Mouse (Mus musculus) ES-E14 (cell line): Measurements from ENCODE around the gene Asns. TPM values are rescaled to one million over a fixed set of nuclear protein-coding genes. Genes with fewer than 3 reads are reported as not detected.

Source experiments
- DNase-seq: peaks from one replicate; pipeline ENCODE4 v3.0.0-alpha.2; 2013; ENCODE audit warnings: low read depth, low spot score
- H3K27ac ChIP-seq: 2 replicates; pipeline ENCODE4 v1.5.1; 2012; ENCODE audit warnings: low read depth, mild to moderate bottlenecking, low read length, moderate library complexity, mixed read lengths; ENCODE audit not compliant: poor library complexity, insufficient read depth, severe bottlenecking
- H3K36me3 ChIP-seq: 2 replicates; pipeline ENCODE4 v1.6.1; 2012; ENCODE audit warnings: mild to moderate bottlenecking, low read length, moderate library complexity, mixed read lengths; ENCODE audit not compliant: control insufficient read depth, poor library complexity, insufficient read depth, severe bottlenecking
- H3K4me1 ChIP-seq, 2 experiments: fragments of 150-350 bp in 1 of 2; sonication (generic) in 1 of 2; 2 replicates each; pipeline ENCODE4 v1.6.1; 2012; ENCODE audit warnings: low read length in 2 of 2, mild to moderate bottlenecking in 1 of 2, mixed read lengths in 1 of 2; ENCODE audit not compliant: control insufficient read depth in 2 of 2, insufficient read depth in 2 of 2, poor library complexity in 1 of 2
- H3K4me3 ChIP-seq, 2 experiments: fragments of 150-350 bp in 1 of 2; sonication (generic) in 1 of 2; 2 replicates each; pipeline ENCODE4 v1.5.1; 2012; ENCODE audit warnings: low read length in 2 of 2, low read depth in 1 of 2, mild to moderate bottlenecking in 1 of 2, mixed read lengths in 1 of 2; ENCODE audit not compliant: insufficient read depth in 1 of 2, poor library complexity in 1 of 2, severe bottlenecking in 1 of 2
- H3K9ac ChIP-seq: 2 replicates; pipeline ENCODE4 v1.6.1; 2012; ENCODE audit warnings: low read depth, mild to moderate bottlenecking, low read length, mixed read lengths; ENCODE audit not compliant: poor library complexity, insufficient read depth, severe bottlenecking
- H3K9me3 ChIP-seq: fragments of 150-350 bp; sonication (generic); 2 replicates; pipeline ENCODE4 v1.6.1; 2012; ENCODE audit warnings: low read depth, mild to moderate bottlenecking, low read length; ENCODE audit not compliant: control insufficient read depth, insufficient read depth
- CHD2 ChIP-seq: IDR thresholded peaks from 2 replicates; pipeline ENCODE4 v1.6.1; 2014; ENCODE audit warnings: mild to moderate bottlenecking, low read depth, low read length, inconsistent platforms
- HCFC1 ChIP-seq: IDR thresholded peaks from 2 replicates; pipeline ENCODE4 v1.6.1; 2012; ENCODE audit warnings: low read length, inconsistent platforms, borderline replicate concordance; ENCODE audit not compliant: insufficient read depth
- MAFK ChIP-seq: IDR thresholded peaks from 2 replicates; pipeline ENCODE4 v1.6.1; 2014; ENCODE audit warnings: mild to moderate bottlenecking, low read depth, low read length, inconsistent platforms; ENCODE audit not compliant: insufficient read depth
- ZC3H11A ChIP-seq: IDR thresholded peaks from 2 replicates; pipeline ENCODE4 v1.6.1; 2012; ENCODE audit warnings: low read depth, mild to moderate bottlenecking, inconsistent platforms, low read length, borderline replicate concordance
- ZNF384 ChIP-seq: IDR thresholded peaks from 2 replicates; pipeline ENCODE4 v1.6.1; 2012; ENCODE audit warnings: low read depth, low read length, inconsistent platforms
- in situ Hi-C, 2 experiments: fragments of 600-800 bp; cut with MboI; formaldehyde crosslinking; loops; one replicate each; pipeline ENCODE4 v1.15.1; 2025; ENCODE audit warnings: low sequenced_read_pairs in 2 of 2, inconsistent platforms in 1 of 2; ENCODE audit not compliant: unreplicated experiment in 2 of 2
- total RNA-seq: library from RNA; depleted of rRNA; stranded (reverse); fragments of 300-350 nt; gene quantifications from 2 replicates; pipeline ENCODE4 v1.2.3, GENCODE M21; 2012

Gene Asns
- total RNA-seq, 1 experiment: 241 TPM

GRCm38 (mm10) chr6:7711837-7712330 is 18.8 kb upstream of the Asns start:
- no peak overlapping the region for H3K4me3 ChIP-seq
- no peak for TF ChIP-seq CHD2
- no peaks in the 10 kb centered on the region for H3K36me3 ChIP-seq
- in situ Hi-C loops: no loop called here
- no peak overlapping the region for H3K27ac ChIP-seq
- H3K4me1 ChIP-seq: peaks cover 2 to 7% of the 10 kb centered on the region in 2 experiments; a peak in 3 of 4 replicates
- no peaks in the 10 kb centered on the region for H3K9me3 ChIP-seq
- no peak for DNase-seq
- H3K9ac ChIP-seq: no peak overlapping the region

- Histone ChIP-seq H3K4me3 (no peak overlapping the region), H3K36me3 (no peaks in the 10 kb centered on the region), H3K9me3 (no peaks in the 10 kb centered on the region), H3K4me1 (peaks cover 3 to 9% of the 10 kb centered on the region in 2 experiments; a peak in 3 of 4 replicates), H3K9ac (no peak overlapping the region), H3K27ac (no peak overlapping the region)
- in situ Hi-C loops: no loop called here
- no peak for TF ChIP-seq MAFK
- no peak for TF ChIP-seq CHD2
- TF ChIP-seq HCFC1: no peak
- no peak for TF ChIP-seq ZC3H11A
- TF ChIP-seq ZNF384: no peak
- DNase-seq: no peak
These were observed 15.2 kb upstream of the Asns start for GRCm38 (mm10) chr6:7708246-7708645.

- in situ Hi-C loops: no loop called here
- TF ChIP-seq ZC3H11A: no peak
- no peak for TF ChIP-seq ZNF384
- TF ChIP-seq CHD2: no peak
- TF ChIP-seq MAFK: no peak
- no peak for TF ChIP-seq HCFC1
- H3K4me3 ChIP-seq: no peak overlapping the region
These were observed 13.7 kb upstream of the Asns start for GRCm38 (mm10) chr6:7706796-7707195.

GRCm38 (mm10) chr6:7697999-7698699 is 5.1 kb upstream of the Asns start:
- TF ChIP-seq CHD2 (no peak), ZNF384 (no peak)
- in situ Hi-C loops: no loop called here
- Histone ChIP-seq H3K36me3 (no peaks in the 10 kb centered on the region), H3K4me3 (no peak overlapping the region), H3K27ac (no peak overlapping the region), H3K9me3 (no peaks in the 10 kb centered on the region), H3K4me1 (peaks cover 7 to 14% of the 10 kb centered on the region in 2 experiments; a peak in 3 of 4 replicates), H3K9ac (no peak overlapping the region)
- DNase-seq: no peak

More at GRCm38 (mm10) chr6:7706796-7707195, 13.7 kb upstream of the Asns start:
- H3K36me3 ChIP-seq: no peaks in the 10 kb centered on the region
- DNase-seq: no peak
- no peaks in the 10 kb centered on the region for H3K9me3 ChIP-seq
- no peak overlapping the region for H3K9ac ChIP-seq
- no peak overlapping the region for H3K27ac ChIP-seq
- peaks cover 3 to 9% of the 10 kb centered on the region in 2 experiments; a peak in 3 of 4 replicates for H3K4me1 ChIP-seq

GRCm38 (mm10) chr6:7697077-7697643 is 4.1 kb upstream of the Asns start:
- H3K9ac ChIP-seq: no peak overlapping the region
- in situ Hi-C loops: no loop called here
- H3K27ac ChIP-seq: no peak overlapping the region
- no peak for DNase-seq
- no peaks in the 10 kb centered on the region for H3K9me3 ChIP-seq
- H3K4me1 ChIP-seq: peaks cover 7 to 14% of the 10 kb centered on the region in 2 experiments; a peak in 3 of 4 replicates
- H3K4me3 ChIP-seq: no peak overlapping the region
- TF ChIP-seq CHD2 (no peak), MAFK (no peak), ZNF384 (no peak), ZC3H11A (no peak), HCFC1 (no peak)
- no peaks in the 10 kb centered on the region for H3K36me3 ChIP-seq
